Mouse (Mus musculus): ENCODE data around the gene Rorc.

DNA sequence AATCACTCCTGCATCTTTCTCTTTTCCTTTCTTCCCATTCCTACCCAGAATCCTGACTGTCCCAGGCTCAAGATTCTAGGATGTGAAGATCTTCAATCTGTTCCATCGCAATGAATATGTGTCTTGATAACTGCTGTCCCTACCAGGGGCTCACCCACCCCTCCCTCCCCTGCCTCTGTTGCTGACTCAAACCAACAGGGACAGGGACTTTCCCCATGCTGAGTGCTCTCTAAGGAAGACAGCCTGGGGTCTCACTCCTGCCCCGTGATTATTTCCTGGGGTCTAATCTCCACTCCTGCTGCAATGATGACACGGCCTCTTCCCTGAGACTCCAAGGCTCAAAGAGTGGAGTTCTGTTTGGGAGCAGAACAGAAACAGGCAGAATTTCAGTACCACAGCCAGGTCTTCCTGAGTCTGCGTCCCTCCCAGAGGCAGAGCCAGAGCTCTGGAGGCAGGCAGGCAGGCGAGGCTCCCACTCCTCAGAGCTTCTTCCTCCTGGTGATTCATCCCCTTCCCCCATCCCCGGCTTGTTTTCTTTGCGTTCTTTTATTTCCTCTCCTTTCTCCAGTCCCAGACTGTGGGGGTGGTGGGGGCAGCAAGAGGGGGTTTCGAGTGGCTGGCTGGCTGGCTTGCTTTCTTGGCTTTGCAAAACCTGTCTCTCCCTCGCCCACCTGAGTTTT lies 7.4 kb downstream of the Rorc start:
- TF ChIP-seq CTCF (IDR thresholded peaks at IDR 0.05) (no peak), EP300 (IDR thresholded peaks at IDR 0.05) (no peak)

All from lung, postnatal 0 days (tissue).